Mouse (Mus musculus): ENCODE results near the gene Gm10338.
"Not testable (repeated sequence)": the region's sequence is repeated elsewhere in the genome, so short reads cannot be mapped to it uniquely, and the experiment has no call there.

The Gm10338 gene

DNA sequence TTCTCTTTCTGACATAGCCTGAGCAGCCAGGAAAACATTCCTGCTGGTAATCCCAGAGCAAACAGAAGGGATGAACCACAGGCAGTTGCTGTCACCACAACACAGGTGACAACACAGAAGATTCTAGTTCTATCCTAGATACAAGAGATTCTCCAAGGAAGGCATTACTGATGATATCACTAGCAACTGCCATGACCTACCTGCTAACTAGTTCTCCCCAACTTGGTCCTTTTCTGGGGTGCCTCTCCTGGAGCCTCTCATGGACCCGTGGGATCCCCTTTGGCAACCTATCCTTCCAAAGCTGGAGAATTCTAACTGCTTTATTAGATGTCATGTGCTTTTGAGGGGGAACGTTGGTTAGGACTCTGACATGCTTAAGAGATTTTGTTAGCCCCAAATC is at the start of gene Gm10338:
Gene Gm10338, minus strand, starts transcription at position 101 of the 400 bp plus-strand sequence.
- DNase-seq: not testable (repeated sequence)

DNA sequence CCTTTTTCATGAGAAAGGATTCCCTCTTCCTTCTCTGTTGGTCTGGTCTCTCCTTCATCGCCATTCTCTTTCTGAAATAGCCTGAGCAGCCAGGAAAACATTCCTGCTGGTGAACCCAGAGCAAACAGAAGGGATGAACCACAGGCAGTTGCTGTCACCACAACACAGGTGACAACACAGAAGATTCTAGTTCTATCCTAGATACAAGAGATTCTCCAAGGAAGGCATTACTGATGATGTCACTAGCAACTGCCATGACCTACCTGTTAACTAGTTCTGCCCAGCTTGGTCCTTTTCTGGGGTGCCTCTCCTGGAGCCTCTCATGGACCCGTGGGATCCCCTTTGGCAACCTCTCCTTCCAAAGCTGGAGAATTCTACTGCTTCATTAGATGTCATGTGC is 48.5 kb upstream of the Gm10338 start, which contains the start of gene Gm10128:
Gene Gm10128, minus strand, starts transcription at position 101 of the 400 bp plus-strand sequence.
- DNase-seq: not testable (repeated sequence)

DNA sequence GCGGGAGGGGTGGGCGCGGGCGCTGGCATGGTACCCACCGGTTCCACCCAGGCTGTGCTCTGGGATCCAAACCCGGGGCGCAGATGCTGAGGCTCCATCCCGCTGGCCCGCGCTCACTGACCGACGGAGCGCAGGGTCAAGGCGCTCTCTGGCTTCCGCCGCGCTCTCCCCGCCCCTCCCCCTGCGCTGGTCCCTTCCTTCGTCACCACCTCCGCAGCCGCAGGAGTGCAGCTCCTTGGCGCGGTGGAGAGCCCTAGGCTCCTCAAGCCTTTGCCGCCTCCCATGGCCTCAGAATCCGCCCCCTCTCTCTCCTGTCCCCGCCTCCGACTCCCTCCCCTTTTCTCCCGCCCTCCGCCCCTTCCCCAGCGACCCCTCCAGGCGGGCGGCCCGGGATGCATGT is 27.0 kb downstream of the Gm10338 start, which contains the start of gene Gm3558:
Gene Gm3558, minus strand, starts transcription at position 185 of the 400 bp plus-strand sequence.
- not testable (repeated sequence) for DNase-seq

DNA sequence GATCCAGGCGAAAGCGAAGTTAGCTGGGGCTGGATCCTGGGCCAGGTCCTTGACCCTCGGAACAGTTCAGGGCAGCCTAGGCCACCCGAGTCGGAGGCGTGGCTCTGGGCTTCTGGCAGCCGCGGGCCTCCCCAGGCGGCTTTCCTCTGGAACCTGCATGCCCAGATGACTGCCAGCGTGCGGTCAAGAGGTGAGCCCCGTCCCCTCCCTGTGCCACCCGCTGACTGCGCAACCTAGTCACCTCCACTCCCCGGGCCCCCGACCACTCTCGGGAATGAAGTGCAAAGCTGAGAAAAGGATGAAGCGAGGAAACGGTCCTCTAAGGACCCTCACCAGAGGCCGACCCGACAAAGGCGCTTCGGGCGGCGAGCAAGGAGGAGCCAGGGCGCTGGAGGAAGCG is 27.5 kb downstream of the Gm10338 start:
- DNase-seq: not testable (repeated sequence)

DNA sequence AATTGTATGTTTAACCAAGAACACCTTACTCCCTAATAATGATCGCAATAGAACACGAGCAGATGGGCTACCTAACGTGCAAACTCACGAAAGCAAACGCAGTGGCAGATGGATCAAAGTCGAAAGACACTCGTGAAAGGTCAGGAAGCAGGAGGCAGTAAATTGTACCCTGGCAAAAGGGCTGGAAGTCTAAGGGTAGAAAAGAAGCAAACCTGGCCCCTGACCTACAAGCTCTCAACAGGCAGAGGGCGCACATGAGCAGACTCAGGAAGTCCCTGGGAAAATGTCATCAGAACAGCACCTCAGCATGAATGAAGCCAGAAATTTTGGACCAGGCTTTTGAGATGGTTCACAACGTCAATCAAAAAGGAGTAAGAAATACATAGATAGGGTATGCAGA is 28.1 kb downstream of the Gm10338 start:
- peak; percentile 19 for DNase-seq

Measured in kidney, adult 9 months (tissue).